Mouse (Mus musculus): ENCODE measurements around the gene Vasp. TPM values are rescaled to one million over a fixed set of nuclear protein-coding genes. Genes with fewer than 3 reads are reported as not detected.

The Vasp gene
- polyA plus RNA-seq, 1 experiment = 189 TPM

DNA sequence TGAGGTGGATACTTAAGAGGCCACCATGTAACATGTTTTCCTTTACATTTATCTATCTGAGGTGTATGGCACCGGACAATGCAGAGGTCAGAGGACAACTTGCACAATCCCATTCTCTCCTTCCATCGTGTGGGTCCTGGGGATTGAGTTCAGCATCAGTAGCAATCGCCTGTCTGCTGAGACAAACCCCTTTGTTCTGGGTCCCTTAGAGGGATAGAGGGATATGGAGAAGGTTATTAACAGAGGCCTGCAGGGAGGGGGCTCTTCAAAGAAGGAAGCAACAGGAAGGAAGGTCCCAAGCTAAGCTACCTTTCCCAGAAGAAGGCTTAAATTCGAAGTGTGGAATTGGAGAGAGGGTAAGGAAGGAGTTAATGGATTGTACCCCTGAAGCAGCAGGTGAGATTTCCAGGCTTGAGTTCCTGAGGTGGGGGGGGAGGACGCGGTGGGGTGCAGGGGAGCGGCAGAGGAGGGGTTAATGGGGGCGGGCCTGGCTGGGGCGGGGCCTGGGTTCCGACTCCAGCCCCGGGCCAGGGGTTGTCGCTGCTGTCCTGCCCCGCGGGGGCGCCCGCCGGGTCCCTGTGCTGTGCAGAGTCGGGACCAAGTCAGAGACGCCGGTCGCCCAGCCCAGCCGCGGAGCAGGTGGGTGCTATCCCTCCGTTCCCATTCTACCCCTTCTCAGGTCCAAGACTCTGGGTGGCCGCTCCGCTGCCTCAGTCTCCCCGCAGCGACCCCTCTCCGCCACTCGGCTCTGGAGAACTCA is 59.4 kb downstream of the Vasp start, which contains the start of gene Gpr4:
Gpr4 (plus strand) TSS at position 543 of the 760 bp plus-strand sequence.
- no peak within 1 kb of the TSS for H3K4me3 ChIP-seq
- H3ac ChIP-seq (ENCODE audit: control insufficient read depth, insufficient read length) = no peak within 1 kb of the TSS
- H3K79me2 ChIP-seq (ENCODE audit: control insufficient read depth, insufficient read depth) = no peaks in the 10 kb centered on the region
- no peak within 1 kb of the TSS for H3K4me2 ChIP-seq (ENCODE audit: low read depth)
- peaks cover 19% of the 10 kb centered on the region for H3K27me3 ChIP-seq (ENCODE audit: control insufficient read depth, insufficient read depth, insufficient read length)
- TF ChIP-seq CEBPB (IDR thresholded peaks at IDR 0.05; ENCODE audit: insufficient read depth, poor library complexity, severe bottlenecking) (no peak), TCF3 (IDR thresholded peaks at IDR 0.05; ENCODE audit: insufficient read length, low read depth) (no peak), MYOD1 (IDR thresholded peaks at IDR 0.05; ENCODE audit: control insufficient read depth in 1 of 3, insufficient read length in 2 of 3, low read depth in 2 of 3) (no peak)
- H3K36me3 ChIP-seq (ENCODE audit: control insufficient read depth, insufficient read depth) = no peaks in the 10 kb centered on the region

DNA sequence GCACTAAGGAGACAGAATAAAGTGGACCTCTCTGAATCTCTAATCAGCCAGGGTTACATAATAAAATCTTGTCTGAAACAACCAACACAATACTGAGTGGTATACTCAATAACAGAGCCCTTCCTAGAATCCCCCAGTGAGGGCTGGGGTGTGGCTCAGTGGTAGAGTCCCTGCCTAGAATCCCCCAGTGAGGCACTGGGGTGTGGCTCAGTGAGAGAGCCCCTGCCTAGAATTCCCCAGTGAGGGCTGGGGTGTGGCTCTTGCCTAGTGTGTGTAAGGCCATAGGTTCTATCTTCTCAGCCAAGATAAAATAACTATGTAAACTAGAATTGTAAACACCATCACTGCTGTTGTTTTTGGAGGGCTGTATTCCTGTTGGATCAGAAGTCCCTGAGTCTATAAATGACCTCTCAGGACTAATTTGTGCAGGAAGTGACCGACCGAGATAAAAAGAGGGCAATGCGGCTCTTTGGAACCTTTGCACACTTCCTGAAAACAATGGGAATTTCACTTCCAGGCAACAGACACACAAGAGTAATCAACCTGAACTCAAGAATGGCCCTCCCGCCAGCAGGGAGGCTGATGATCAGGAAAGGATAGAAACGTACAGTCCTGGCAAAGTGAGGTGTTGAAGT is 60.5 kb downstream of the Vasp start:
- Histone ChIP-seq H3K4me3 (no peak overlapping the region), H3ac (ENCODE audit: control insufficient read depth, insufficient read length) (no peak overlapping the region)

DNA sequence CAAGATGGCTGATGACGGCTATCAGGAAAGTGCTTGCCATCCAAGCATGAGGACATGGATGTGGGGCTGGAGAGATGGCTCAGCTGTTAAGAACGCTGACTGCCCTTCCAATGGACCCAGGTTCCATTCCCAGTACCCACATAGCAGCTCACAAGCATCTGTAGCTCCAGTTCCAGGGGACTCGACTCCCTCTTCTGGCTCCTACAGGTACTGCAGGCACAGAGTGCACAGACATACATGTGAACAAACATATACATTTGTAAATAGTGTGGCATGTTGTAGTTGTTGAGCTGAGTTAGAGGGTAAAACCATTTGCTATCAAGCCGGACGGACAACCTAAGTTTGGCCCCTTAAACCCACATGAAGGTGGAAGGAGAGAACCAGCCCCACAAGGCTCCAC is 61.6 kb downstream of the Vasp start:
- Histone ChIP-seq H3K79me2 (ENCODE audit: control insufficient read depth, insufficient read depth) (no peaks in the 10 kb centered on the region), H3K4me2 (ENCODE audit: low read depth) (no peak overlapping the region), H3K36me3 (ENCODE audit: control insufficient read depth, insufficient read depth) (peaks cover 3% of the 10 kb centered on the region), H3K4me3 (no peak overlapping the region), H3K27me3 (ENCODE audit: control insufficient read depth, insufficient read depth, insufficient read length) (peaks cover 9% of the 10 kb centered on the region), H3ac (ENCODE audit: control insufficient read depth, insufficient read length) (no peak overlapping the region)
- TF ChIP-seq USF1 (IDR thresholded peaks at IDR 0.05; ENCODE audit: low read depth) = no peak
- TF ChIP-seq MYOG (IDR thresholded peaks at IDR 0.05; ENCODE audit: control insufficient read depth in 1 of 3, insufficient read depth in 1 of 3, insufficient read length in 2 of 3, low read depth in 2 of 3) = no peak
- no peak for TF ChIP-seq POLR2A (IDR thresholded peaks at IDR 0.05; ENCODE audit: insufficient read length, low read depth)
- no peak for TF ChIP-seq TCF12 (IDR thresholded peaks at IDR 0.05; ENCODE audit: insufficient read depth, poor library complexity, severe bottlenecking)
- no peak for TF ChIP-seq REST (IDR thresholded peaks at IDR 0.05; ENCODE audit: insufficient read depth, insufficient read length)
- no peak for TF ChIP-seq TCF3 (IDR thresholded peaks at IDR 0.05; ENCODE audit: insufficient read length, low read depth)
- no peak for TF ChIP-seq SRF (IDR thresholded peaks at IDR 0.05; ENCODE audit: control insufficient read depth, insufficient read length, low read depth)
- no peak for TF ChIP-seq MYOD1 (IDR thresholded peaks at IDR 0.05; ENCODE audit: control insufficient read depth in 1 of 3, insufficient read length in 2 of 3, low read depth in 2 of 3)
- TF ChIP-seq CEBPB (IDR thresholded peaks at IDR 0.05; ENCODE audit: insufficient read depth, poor library complexity, severe bottlenecking) = no peak
- TF ChIP-seq E2F4 (IDR thresholded peaks at IDR 0.05; ENCODE audit: insufficient read depth) = no peak
- no peak for TF ChIP-seq POLR2AphosphoS2 (IDR thresholded peaks at IDR 0.05; ENCODE audit: insufficient read length, low read depth)
- no peak for TF ChIP-seq MAX (IDR thresholded peaks at IDR 0.05; ENCODE audit: low read depth)

More for the DNA sequence above, 60.5 kb downstream of the Vasp start:
- TF ChIP-seq POLR2A (IDR thresholded peaks at IDR 0.05; ENCODE audit: insufficient read length, low read depth) (no peak), TCF3 (IDR thresholded peaks at IDR 0.05; ENCODE audit: insufficient read length, low read depth) (no peak), REST (IDR thresholded peaks at IDR 0.05; ENCODE audit: insufficient read depth, insufficient read length) (no peak), SRF (IDR thresholded peaks at IDR 0.05; ENCODE audit: control insufficient read depth, insufficient read length, low read depth) (no peak), USF1 (IDR thresholded peaks at IDR 0.05; ENCODE audit: low read depth) (no peak), TCF12 (IDR thresholded peaks at IDR 0.05; ENCODE audit: insufficient read depth, poor library complexity, severe bottlenecking) (no peak), MYOG (IDR thresholded peaks at IDR 0.05; ENCODE audit: control insufficient read depth in 1 of 3, insufficient read depth in 1 of 3, insufficient read length in 2 of 3, low read depth in 2 of 3) (no peak), POLR2AphosphoS2 (IDR thresholded peaks at IDR 0.05; ENCODE audit: insufficient read length, low read depth) (no peak), MAX (IDR thresholded peaks at IDR 0.05; ENCODE audit: low read depth) (no peak), MYOD1 (IDR thresholded peaks at IDR 0.05; ENCODE audit: control insufficient read depth in 1 of 3, insufficient read length in 2 of 3, low read depth in 2 of 3) (no peak), CEBPB (IDR thresholded peaks at IDR 0.05; ENCODE audit: insufficient read depth, poor library complexity, severe bottlenecking) (no peak), E2F4 (IDR thresholded peaks at IDR 0.05; ENCODE audit: insufficient read depth) (no peak)
- H3K79me2 ChIP-seq (ENCODE audit: control insufficient read depth, insufficient read depth) = no peaks in the 10 kb centered on the region
- peaks cover 14% of the 10 kb centered on the region for H3K27me3 ChIP-seq (ENCODE audit: control insufficient read depth, insufficient read depth, insufficient read length)
- H3K4me2 ChIP-seq (ENCODE audit: low read depth) = no peak overlapping the region
- H3K36me3 ChIP-seq (ENCODE audit: control insufficient read depth, insufficient read depth) = no peaks in the 10 kb centered on the region

DNA sequence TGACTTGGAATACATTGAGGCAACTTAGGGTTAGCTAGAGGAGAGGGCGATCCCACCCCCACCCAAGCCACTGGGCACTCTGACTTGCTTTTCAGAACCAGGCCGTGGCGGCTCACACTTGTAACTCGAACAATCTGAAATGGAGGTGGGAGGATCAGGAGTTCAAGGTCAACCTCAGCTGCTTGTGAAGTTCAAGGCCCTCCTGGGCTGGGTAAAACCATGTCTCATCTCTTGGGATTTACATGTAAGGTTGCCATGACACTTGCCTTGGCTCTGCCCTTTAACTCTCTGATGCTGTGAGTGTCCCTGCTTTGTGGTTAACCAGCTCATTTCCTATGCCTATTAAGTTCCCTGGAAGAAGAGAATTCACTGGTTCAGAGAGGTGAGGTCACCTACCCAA is 62.1 kb downstream of the Vasp start:
- Histone ChIP-seq H3K36me3 (ENCODE audit: control insufficient read depth, insufficient read depth) (peaks cover 3% of the 10 kb centered on the region), H3K4me3 (no peak overlapping the region), H3K4me2 (ENCODE audit: low read depth) (no peak overlapping the region), H3ac (ENCODE audit: control insufficient read depth, insufficient read length) (no peak overlapping the region), H3K27me3 (ENCODE audit: control insufficient read depth, insufficient read depth, insufficient read length) (peaks cover 9% of the 10 kb centered on the region), H3K79me2 (ENCODE audit: control insufficient read depth, insufficient read depth) (no peaks in the 10 kb centered on the region)
- TF ChIP-seq SRF (IDR thresholded peaks at IDR 0.05; ENCODE audit: control insufficient read depth, insufficient read length, low read depth) = no peak
- no peak for TF ChIP-seq MYOG (IDR thresholded peaks at IDR 0.05; ENCODE audit: control insufficient read depth in 1 of 3, insufficient read depth in 1 of 3, insufficient read length in 2 of 3, low read depth in 2 of 3)
- TF ChIP-seq E2F4 (IDR thresholded peaks at IDR 0.05; ENCODE audit: insufficient read depth) = no peak
- TF ChIP-seq POLR2AphosphoS2 (IDR thresholded peaks at IDR 0.05; ENCODE audit: insufficient read length, low read depth) = no peak
- no peak for TF ChIP-seq REST (IDR thresholded peaks at IDR 0.05; ENCODE audit: insufficient read depth, insufficient read length)
- no peak for TF ChIP-seq TCF12 (IDR thresholded peaks at IDR 0.05; ENCODE audit: insufficient read depth, poor library complexity, severe bottlenecking)
- TF ChIP-seq CEBPB (IDR thresholded peaks at IDR 0.05; ENCODE audit: insufficient read depth, poor library complexity, severe bottlenecking) = no peak
- TF ChIP-seq POLR2A (IDR thresholded peaks at IDR 0.05; ENCODE audit: insufficient read length, low read depth) = no peak
- no peak for TF ChIP-seq MYOD1 (IDR thresholded peaks at IDR 0.05; ENCODE audit: control insufficient read depth in 1 of 3, insufficient read length in 2 of 3, low read depth in 2 of 3)
- no peak for TF ChIP-seq TCF3 (IDR thresholded peaks at IDR 0.05; ENCODE audit: insufficient read length, low read depth)

All from myocyte (in vitro differentiated cells).